Mouse (Mus musculus) midbrain, embryonic 11.5 days (tissue): ENCODE measurements around the gene Lrrc25. TPM values are rescaled to one million over a fixed set of nuclear protein-coding genes. Genes with fewer than 3 reads are reported as not detected.
A peak's percentile ranks its signal among the peaks of the same experiment; 100 is the strongest.

Experiments used
- ATAC-seq: fragments of 200-750 bp; cut with Nextera tagmentation; 2 replicates; pipeline ENCODE4 v1.8.0; 2017; ENCODE audit warnings: moderate TSS enrichment, moderate library complexity; ENCODE audit not compliant: low FRiP score
- DNase-seq: peaks from one replicate; pipeline ENCODE4 v3.0.0; 2015; ENCODE audit warnings: low spot score; ENCODE audit errors: missing footprints
- H3K27ac ChIP-seq: fragments of 300-500 bp; sonication (generic); 2 replicates; pipeline ENCODE4 v1.5.1; 2014; ENCODE audit warnings: low read depth, low read length
- H3K27me3 ChIP-seq: fragments of 300-500 bp; sonication (generic); 2 replicates; pipeline ENCODE4 v1.6.1; 2014; ENCODE audit warnings: mild to moderate bottlenecking, low read length, moderate library complexity, mixed read lengths; ENCODE audit not compliant: control insufficient read depth, insufficient read depth
- H3K36me3 ChIP-seq: fragments of 300-500 bp; sonication (generic); 2 replicates; pipeline ENCODE4 v1.6.1; 2014; ENCODE audit warnings: mild to moderate bottlenecking, low read length, moderate library complexity, mixed read lengths; ENCODE audit not compliant: control insufficient read depth, insufficient read depth
- H3K4me1 ChIP-seq: fragments of 300-500 bp; sonication (generic); 2 replicates; pipeline ENCODE4 v1.6.1; 2014; ENCODE audit warnings: low read length; ENCODE audit not compliant: control insufficient read depth, insufficient read depth
- H3K4me2 ChIP-seq: fragments of 300-500 bp; sonication (generic); 2 replicates; pipeline ENCODE4 v1.6.1; 2014; ENCODE audit warnings: mild to moderate bottlenecking, moderate library complexity
- H3K4me3 ChIP-seq: fragments of 300-500 bp; sonication (generic); 2 replicates; pipeline ENCODE4 v1.5.1; 2014; ENCODE audit warnings: low read depth, low read length
- H3K9ac ChIP-seq: fragments of 300-500 bp; sonication (generic); 2 replicates; pipeline ENCODE4 v1.6.1; 2014; ENCODE audit warnings: low read length
- H3K9me3 ChIP-seq: fragments of 300-500 bp; sonication (generic); 2 replicates; pipeline ENCODE4 v1.6.1; 2016; ENCODE audit warnings: low read length; ENCODE audit not compliant: control insufficient read depth
- WGBS: fragments of 180-500 bp; shearing (Covaris S2); extraction: QIAGEN DNeasy Blood & Tissue Kit; methylation state at CpG from one replicate; pipeline ENCODE4 v1.1.7; 2014; 5-methylcytosine and 5-hydroxymethylcytosine counted together
- polyA plus RNA-seq: library from polyadenylated mRNA; unstranded; fragments of >200 nt; fragmentation: Nextera tagmentation; extraction: Ambion mirVana; gene quantifications from 2 replicates; pipeline ENCODE4 v1.2.1, GENCODE M21; 2014

The Lrrc25 gene
- polyA plus RNA-seq, 1 experiment from 2014 or later: 1.2 TPM

DNA sequence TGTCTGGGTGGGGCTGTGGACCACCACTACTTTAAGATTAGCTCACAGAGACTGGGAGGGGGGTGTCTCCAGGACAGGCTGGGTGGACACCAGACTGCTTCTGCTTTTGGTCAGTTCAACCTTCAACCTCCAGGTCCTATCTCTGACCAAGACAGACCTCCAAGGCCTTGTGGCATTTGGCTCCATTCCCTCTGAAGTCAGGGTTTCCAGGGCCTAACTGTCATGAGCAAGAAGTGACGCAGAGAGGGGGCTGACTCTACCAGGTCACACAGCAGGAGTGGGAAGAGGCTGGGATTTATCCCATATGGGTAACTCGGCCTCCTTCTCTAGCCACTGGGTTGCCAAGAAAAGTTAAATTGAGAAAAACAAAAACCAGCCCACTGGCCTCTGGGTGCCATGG lies 41.8 kb downstream of the Lrrc25 start:
- Histone ChIP-seq H3K27ac (peak overlapping the region; percentile 96), H3K4me2 (peak overlapping the region; percentile 91), H3K4me1 (peaks cover 48% of the 10 kb centered on the region), H3K27me3 (no peaks in the 10 kb centered on the region), H3K9me3 (no peaks in the 10 kb centered on the region), H3K4me3 (peak overlapping the region; percentile 79), H3K36me3 (no peaks in the 10 kb centered on the region), H3K9ac (peak overlapping the region; percentile 82; the same call in 1 of the 2 replicates)
- DNase-seq: no peak
- 79% methylated on average over 2 of the region's 2 CpGs for WGBS
- ATAC-seq: no peak

- Histone ChIP-seq H3K27me3 (no peaks in the 10 kb centered on the region), H3K4me3 (peak overlapping the region; percentile 79), H3K4me2 (peak overlapping the region; percentile 91), H3K9ac (peak overlapping the region; percentile 82), H3K27ac (peak overlapping the region; percentile 48; the same call in 1 of the 2 replicates), H3K4me1 (peaks cover 46% of the 10 kb centered on the region), H3K36me3 (no peaks in the 10 kb centered on the region), H3K9me3 (no peaks in the 10 kb centered on the region)
- DNase-seq: no peak
- ATAC-seq: peak; percentile 43
- 2% methylated on average over 31 of the region's 31 CpGs for WGBS
Measured at GRCm38 (mm10) chr8:70658897-70659603, 43.1 kb downstream of the Lrrc25 start.

- peak; percentile 91 for ATAC-seq
- under 1% methylated on average over 44 of the region's 44 CpGs for WGBS
Measured at GRCm38 (mm10) chr8:70659604-70660272, 43.8 kb downstream of the Lrrc25 start.

GRCm38 (mm10) chr8:70660273-70660725 lies 44.3 kb downstream of the Lrrc25 start, which contains the start of gene Pgpep1:
Gene Pgpep1, minus strand, starts transcription at chr8:70660388.
- Histone ChIP-seq H3K4me2 (peak within 1 kb of the TSS; percentile 91), H3K4me3 (peak within 1 kb of the TSS; percentile 79), H3K36me3 (no peaks in the 10 kb centered on the region), H3K9me3 (no peaks in the 10 kb centered on the region), H3K4me1 (peaks cover 37% of the 10 kb centered on the region), H3K27me3 (no peaks in the 10 kb centered on the region), H3K27ac (peak within 1 kb of the TSS; percentile 48; the same call in 1 of the 2 replicates), H3K9ac (peak within 1 kb of the TSS; percentile 82)
- WGBS: 2% methylated on average over 14 of the region's 14 CpGs
- ATAC-seq: peak; percentile 45
- peak; percentile 90 for DNase-seq

More at GRCm38 (mm10) chr8:70659604-70660272, 43.8 kb downstream of the Lrrc25 start:
- Histone ChIP-seq H3K36me3 (no peaks in the 10 kb centered on the region), H3K4me3 (peak overlapping the region; percentile 79), H3K9ac (peak overlapping the region; percentile 82), H3K9me3 (no peaks in the 10 kb centered on the region), H3K4me1 (peaks cover 42% of the 10 kb centered on the region), H3K27ac (no peak overlapping the region; the same call in 1 of the 2 replicates), H3K27me3 (no peaks in the 10 kb centered on the region), H3K4me2 (peak overlapping the region; percentile 91)
- peak; percentile 100 for DNase-seq

GRCm38 (mm10) chr8:70663691-70664090 lies 47.7 kb downstream of the Lrrc25 start:
- H3K4me1 ChIP-seq: peaks cover 8% of the 10 kb centered on the region
- no peak overlapping the region for H3K27ac ChIP-seq
- no peak for ATAC-seq
- 53% methylated on average over 4 of the region's 4 CpGs for WGBS
- DNase-seq: no peak
- no peak overlapping the region for H3K4me2 ChIP-seq
- no peaks in the 10 kb centered on the region for H3K27me3 ChIP-seq
- H3K9me3 ChIP-seq: no peaks in the 10 kb centered on the region; the same call in 1 of the 2 replicates
- H3K36me3 ChIP-seq: no peaks in the 10 kb centered on the region
- no peak overlapping the region for H3K9ac ChIP-seq
- H3K4me3 ChIP-seq: no peak overlapping the region

DNA sequence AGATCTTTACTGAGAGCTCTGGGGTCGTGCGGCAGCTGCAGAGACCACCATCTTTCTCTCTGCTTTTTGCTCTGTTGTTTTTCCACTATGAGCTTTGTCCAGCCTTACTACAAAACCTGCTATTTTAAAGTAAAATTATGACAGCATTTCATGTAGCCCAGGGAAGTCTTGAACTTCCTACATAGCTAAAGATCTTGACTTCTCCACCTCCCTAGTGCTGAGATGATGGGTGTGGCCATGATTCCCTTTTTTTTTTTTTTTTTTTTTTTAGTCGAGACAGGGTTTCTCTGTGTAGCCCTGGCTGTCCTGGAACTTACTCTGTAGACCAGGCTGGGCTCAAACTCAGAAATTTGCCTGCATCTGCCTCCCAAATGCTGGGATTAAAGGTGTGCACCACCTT lies 48.7 kb downstream of the Lrrc25 start:
- Histone ChIP-seq H3K4me1 (peaks cover 4% of the 10 kb centered on the region; the same call in 1 of the 2 replicates), H3K9me3 (no peaks in the 10 kb centered on the region; the same call in 1 of the 2 replicates), H3K27me3 (no peaks in the 10 kb centered on the region), H3K36me3 (no peaks in the 10 kb centered on the region), H3K27ac (no peak overlapping the region), H3K4me2 (no peak overlapping the region), H3K4me3 (no peak overlapping the region), H3K9ac (no peak overlapping the region)
- no peak for DNase-seq
- 87% methylated on average over 3 of the region's 3 CpGs for WGBS
- no peak for ATAC-seq

DNA sequence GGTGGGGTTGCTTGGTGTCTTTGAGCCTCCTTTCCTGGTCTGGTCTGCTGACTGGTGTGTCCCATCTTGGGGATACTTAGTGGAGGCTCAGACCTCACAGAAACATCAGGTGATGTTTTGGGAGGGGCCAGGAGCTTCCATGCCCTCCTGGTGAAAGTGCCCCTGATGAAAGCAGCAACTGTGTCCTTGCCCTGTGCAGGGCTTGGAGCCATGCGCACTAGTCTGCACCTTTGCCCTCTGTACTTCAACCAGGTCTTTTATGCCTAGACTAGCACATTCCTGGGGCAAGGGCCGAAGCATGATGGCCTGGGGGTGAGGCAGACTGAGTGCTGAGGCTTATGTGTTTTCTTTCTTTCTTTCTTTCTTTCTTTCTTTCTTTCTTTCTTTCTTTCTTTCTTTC lies 49.6 kb downstream of the Lrrc25 start:
- Histone ChIP-seq H3K4me1 (no peaks in the 10 kb centered on the region), H3K36me3 (no peaks in the 10 kb centered on the region), H3K4me3 (no peak overlapping the region), H3K27ac (no peak overlapping the region), H3K9ac (no peak overlapping the region), H3K9me3 (no peaks in the 10 kb centered on the region; the same call in 1 of the 2 replicates), H3K27me3 (no peaks in the 10 kb centered on the region), H3K4me2 (no peak overlapping the region)
- no peak; the same call in 1 of the 2 replicates for ATAC-seq
- no peak for DNase-seq
- WGBS: 86% methylated on average over 2 of the region's 2 CpGs

GRCm38 (mm10) chr8:70667071-70667470 lies 51.1 kb downstream of the Lrrc25 start:
- H3K9ac ChIP-seq: no peak overlapping the region
- ATAC-seq (no peak), DNase-seq (no peak)
- H3K4me3 ChIP-seq: no peak overlapping the region
- no peaks in the 10 kb centered on the region for H3K27me3 ChIP-seq
- 69% methylated on average over 5 of the region's 5 CpGs for WGBS
- no peaks in the 10 kb centered on the region; the same call in 1 of the 2 replicates for H3K9me3 ChIP-seq
- H3K27ac ChIP-seq: no peak overlapping the region
- H3K4me2 ChIP-seq: no peak overlapping the region
- H3K4me1 ChIP-seq: no peaks in the 10 kb centered on the region
- no peaks in the 10 kb centered on the region; the same call in 1 of the 2 replicates for H3K36me3 ChIP-seq
